Mouse (Mus musculus) frontal cortex, postnatal 25 days (tissue): Measurements from ENCODE around the gene Spo11.

Source experiments
- DNase-seq, 2 experiments: peaks; one replicate each; pipeline ENCODE4 v3.0.0; 2022; ENCODE audit warnings: low spot score in 2 of 2

The Spo11 gene

DNA sequence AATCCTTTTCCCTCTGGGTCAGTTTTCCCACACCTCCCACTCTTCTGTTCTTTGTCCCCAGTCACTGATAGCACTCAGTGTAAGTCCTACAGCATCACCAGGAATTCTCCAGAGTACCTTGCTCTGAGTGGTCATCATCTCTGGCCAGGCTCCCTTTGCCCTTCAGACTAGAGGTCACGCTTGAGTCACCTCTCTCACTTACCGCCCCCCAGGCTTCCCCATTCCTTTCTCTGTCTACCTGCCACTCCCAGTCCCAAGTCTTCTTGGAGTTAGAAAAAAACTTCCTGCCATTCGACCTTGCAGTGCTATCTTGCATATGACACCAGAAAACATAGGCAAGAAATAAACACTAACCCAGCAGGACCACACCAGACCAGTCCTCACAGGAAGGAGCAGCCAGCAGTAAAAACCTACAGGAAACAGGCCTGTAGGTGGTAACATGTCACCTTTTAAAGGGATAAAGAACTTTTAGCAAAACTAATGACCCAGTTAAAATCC is 32.8 kb downstream of the Spo11 start:
- no peak for DNase-seq

DNA sequence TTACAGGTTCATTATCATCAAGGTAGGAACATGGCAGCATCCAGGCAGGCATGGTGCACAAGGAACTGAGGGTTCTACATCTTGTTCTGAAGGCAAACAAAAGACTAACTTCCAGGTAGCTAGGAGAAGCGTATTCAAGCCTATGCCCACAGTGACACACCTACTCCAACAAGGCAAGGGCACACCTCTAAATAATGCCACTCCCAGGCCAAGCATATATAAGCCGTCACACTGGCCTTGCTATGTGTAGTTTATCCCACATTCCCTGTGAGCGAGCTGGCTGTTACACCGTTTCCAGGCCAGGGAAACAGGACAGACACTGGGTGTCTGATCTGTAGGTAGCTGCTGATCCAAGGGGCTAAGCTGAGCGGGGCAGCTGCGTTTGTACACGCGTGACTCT is 33.9 kb downstream of the Spo11 start:
- DNase-seq, result no peak

DNA sequence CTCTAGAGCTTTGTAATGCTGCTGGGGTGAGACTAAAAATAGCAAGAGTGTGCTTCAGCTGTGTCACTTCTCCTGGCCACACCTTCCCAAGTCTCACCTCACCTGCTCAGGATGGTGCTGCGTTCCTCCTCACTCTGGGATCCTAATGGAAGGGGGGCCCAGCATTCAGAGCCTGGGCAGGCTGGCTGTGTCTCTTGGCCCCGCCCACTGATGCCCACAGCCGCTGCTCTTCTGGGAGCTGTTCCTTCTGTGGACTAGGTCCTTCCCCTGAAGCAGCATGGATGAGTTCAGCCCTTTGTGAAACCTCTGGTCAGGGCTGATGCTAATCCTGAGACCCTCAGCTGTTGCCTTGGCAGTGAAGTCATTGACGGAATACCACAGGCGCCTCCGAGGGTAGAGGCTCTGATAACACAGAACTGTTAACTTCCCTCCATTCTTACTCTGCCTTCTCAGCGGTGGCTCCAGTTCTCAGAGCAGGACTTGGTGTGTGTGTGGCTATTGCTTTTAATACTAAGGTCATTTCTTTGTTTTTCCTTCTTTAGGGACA is 37.3 kb downstream of the Spo11 start:
- no peak for DNase-seq

DNA sequence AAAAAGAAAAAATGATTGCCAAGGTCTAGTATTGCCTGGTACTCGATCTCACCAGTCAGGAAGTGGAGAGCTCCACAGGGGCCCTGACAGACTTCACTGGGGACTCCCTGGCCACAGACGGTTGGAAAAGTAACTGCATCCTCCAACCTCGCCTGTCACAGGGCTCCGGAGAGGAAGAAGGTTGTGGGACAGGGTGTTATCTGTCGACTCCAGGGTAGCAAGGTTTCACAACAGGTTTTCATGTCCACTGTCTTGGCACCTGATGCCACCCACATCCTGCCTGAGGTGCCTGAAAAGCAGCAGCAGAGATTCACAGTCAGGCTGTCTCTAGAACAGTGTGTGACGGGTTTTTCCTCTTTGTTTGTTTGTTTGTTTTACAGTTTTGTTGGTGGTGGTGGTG is 40.4 kb downstream of the Spo11 start:
- no peak for DNase-seq

DNA sequence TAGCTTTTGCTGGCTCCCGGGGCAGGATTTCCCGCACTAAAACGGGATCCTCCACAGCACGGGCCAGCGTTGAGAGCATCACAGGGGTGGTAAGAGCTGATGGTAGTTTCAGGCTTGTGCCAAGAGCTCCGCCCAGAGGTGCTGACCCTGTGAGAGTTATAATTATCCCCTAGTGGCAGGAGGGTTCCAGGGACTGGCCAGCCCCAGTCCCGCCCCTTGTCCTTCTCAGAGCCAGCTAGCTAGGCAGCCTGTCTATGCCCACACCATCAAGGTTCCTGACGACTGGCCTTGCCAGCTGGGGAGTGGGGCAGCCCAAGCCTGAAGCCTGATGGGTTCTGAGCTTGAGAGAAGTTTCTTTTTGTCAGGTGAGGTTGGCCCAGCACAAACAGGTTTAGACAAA is 41.1 kb downstream of the Spo11 start:
- no peak for DNase-seq

DNA sequence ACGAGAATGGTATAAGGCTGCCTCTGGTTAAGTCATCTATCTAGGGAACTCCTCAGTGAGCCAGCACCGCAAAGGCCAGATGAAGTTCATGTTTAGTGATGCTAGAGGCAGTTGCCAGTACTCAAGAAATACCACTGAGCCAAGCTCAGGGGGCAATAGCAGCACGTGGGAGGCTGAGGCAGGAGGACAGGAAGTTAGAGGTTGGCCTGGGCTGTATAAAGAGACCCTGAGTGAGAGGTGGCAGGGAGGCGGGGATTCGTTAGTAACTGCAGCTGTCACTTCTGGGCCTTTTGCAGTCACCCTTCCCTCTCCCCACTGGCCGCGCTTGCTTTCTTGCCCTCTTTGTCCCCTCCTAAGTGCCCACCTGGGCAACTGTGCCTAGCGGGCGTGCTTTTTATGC is 41.8 kb downstream of the Spo11 start:
- no peak for DNase-seq

DNA sequence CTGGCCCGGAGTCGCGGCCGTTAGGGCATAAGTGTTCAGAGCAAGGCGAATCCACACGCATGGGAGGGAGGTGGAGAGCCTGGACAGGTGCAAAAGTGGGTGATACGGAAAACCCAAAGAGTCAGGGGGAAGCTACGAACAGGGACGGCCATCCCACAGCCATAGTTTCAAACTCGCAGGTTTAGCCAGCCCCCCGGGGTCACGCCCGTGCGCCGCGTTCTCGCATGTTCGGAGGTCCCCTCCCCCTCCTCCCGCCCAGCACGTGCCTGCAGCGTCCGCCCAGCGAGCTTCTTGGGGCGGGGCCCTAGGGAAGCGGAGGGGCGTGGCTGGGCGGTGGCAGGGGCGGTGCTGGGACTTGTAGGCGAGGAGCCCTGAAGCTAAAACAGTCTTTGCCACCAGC is 42.3 kb downstream of the Spo11 start:
- DNase-seq, result peak; percentile 47 to 55

DNA sequence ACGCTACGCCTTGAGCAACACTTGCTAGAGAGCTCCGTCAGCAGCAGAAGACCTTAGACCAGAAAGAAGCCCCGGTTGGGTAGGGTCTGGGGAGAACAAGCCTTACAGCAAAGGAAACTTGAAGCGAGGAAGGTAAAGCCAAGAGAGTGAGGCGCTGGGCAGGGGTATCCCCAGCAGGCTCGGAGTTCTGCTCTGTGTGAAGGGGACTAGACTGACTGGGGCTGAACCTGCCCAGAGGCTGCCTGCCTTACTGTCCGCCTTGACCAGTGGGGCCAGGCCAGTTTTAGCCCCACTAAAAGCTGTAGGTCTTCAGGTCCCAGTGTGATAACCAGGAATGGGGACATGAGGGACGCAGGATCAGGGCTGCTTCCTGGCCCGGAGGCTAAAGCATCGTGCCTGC is 42.9 kb downstream of the Spo11 start, which contains the start of gene Rbm38:
Gene Rbm38 (plus strand): TSS at position 69 of the 400 bp plus-strand sequence.
- no peak for DNase-seq

DNA sequence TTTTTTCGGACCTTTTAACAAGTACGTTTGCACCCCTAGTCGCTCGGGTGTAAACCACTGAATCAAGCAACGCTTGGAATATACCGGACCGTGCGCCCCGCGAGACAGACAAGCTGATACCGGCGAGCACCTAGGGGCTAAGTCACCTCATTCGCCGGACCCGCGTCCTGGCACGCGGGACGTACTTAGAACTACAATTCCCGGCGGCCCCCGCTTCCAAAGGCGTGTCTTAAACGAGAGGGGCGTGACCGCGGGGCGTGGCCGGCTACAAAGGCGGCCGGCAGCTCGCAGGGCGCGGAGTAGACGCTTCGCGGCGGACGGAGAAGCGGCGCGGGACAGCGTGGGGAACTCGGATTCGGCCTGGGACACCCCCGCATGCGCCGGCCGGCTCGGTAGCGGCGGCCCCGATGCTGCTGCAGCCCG is 44.1 kb downstream of the Spo11 start:
- peak; percentile 85 to 88 for DNase-seq

DNA sequence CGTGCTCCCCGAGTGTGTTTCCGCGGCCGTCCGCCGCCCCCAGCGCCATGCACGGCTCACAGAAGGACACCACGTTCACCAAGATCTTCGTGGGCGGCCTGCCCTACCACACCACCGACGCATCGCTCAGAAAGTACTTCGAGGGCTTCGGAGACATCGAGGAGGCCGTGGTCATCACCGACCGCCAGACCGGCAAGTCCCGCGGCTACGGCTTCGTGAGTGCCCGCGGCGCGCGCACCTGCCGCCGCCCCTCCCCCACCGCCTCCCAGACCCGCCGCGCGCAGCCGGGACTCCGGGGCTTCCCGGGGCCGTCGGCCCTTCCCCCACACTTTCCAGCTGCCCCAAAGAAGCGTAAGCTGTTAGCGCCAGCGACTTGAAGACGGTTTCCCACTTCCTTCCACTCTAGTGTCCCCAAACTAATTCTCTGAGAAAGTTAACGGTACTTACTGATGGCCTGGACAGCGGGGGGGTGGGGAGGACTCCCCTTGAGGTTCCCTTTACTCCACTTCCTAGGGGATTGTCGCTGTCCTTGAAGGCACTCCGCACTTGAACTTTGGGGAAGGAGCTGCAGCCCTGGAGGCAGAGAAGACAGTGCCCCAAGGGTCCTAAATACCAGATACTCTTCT is 44.7 kb downstream of the Spo11 start:
- DNase-seq, result peak in 1 of 2 experiments; percentile 21

DNA sequence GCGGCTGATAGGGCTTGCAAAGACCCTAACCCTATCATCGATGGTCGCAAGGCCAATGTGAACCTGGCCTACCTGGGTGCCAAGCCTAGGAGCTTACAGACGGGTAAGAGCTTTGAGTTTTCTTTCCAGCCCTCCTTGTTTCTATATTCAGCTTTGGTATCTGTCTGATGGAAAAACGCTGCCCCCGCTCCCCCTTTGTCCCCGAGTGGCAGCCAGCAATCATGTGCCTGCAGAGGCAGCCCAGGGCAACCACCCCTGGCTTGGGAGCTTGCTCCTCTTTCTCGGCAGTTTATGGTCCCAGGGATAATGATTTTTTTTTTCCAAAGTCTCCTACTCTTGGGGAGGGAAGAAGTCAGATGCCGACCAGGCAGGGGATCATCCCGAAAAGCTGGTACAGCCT is 45.3 kb downstream of the Spo11 start:
- no peak for DNase-seq

DNA sequence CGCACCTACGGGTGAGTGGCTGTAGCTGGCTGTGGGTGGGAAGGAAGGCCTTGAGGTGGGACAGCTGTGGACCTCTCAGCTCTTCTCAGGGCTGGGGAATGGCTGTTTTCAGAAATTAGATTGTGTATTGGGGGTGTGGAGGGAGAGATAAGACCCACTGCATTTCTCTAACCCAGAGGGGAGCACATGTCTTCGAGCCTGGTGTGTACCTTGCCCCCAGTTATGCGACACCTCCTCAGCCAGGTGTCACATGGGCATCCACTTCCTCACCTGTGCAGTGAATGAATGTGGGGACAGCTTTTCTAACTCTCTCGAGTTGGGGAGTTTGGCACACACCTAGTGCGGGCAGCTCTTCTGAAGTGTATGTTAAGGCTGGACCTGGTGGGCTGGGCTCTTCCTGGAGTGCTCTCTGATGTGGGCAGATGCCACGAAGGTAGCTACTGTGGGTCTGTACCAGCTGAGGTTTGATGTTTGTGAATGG is 45.9 kb downstream of the Spo11 start:
- no peak for DNase-seq

DNA sequence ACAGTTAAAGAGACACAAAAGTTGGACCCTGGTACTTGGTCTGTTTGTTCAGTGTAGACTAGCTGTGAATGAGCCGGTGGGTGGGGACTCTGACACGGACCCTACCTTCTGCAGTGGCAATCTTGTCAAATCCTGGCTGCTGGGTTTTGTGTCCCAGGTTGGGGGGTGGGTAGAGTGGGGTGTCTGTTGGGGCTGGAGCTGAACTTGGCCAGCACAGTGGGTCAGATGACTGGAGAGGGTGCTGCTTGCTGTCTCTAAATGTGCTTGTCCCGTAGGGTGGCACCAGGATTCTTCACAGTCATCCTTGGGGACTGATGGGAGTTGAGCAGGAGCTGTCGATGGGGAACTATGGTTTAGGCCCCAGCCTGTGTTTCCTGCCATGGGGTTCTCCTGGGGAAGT is 46.5 kb downstream of the Spo11 start:
- DNase-seq, result no peak

DNA sequence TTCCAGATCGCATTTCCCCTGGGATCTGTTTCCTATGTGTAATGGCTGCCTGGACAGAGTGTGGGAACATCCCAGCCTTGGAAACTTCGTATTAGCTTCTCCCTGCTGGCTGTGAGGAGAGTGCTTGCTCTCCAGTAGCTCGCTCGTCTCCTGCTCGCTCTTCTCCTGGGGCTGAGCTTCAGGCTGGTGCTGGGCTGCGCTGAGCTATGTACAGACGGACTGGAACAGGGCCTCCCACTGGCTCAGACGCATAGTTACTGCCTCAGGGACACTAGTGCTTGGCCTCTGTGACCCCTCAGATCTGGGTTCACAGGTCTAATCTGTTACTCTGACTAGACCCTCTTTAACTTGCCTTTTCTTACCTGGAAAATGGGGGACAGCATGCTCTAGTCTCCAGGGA is 46.9 kb downstream of the Spo11 start:
- no peak for DNase-seq

DNA sequence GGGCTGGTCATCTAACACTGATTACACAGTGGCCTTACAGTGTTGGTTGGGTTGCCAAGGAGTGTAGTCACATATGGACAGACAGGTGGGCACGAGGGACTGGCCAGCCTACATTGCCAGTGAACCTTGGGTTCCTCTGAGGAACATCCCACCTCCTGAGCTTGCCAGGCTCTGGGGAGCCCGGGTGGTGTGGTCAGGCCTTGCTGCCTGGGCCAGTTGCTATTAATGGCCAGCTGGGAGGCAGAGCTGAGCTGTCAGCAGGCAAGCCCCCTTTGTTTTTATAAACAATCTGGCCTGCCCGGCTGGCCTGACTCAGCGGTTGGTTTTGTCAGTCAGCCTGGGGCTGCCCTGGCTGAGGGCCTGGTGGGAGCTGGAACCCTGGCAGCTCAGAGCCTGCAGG is 47.4 kb downstream of the Spo11 start:
- no peak for DNase-seq

DNA sequence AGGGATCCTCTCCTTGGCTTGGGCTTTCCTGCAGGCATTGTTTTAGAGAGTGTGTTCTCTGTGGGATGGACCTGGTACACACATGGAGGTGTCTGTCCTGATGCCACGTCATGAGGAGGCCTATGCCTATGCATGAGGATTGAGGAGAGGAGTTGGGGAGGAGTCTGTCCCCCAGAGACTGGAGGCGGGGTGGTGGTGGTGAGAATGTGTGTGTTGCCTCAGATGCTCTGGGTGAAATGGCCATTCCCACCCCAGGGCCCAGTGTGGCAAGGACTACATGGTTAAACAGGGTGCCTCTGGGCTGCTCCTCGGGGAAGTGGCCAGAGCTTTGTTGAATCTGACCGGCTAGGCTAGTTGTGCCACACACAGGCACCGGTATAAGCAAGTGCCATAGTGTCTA is 48.8 kb downstream of the Spo11 start:
- no peak for DNase-seq

DNA sequence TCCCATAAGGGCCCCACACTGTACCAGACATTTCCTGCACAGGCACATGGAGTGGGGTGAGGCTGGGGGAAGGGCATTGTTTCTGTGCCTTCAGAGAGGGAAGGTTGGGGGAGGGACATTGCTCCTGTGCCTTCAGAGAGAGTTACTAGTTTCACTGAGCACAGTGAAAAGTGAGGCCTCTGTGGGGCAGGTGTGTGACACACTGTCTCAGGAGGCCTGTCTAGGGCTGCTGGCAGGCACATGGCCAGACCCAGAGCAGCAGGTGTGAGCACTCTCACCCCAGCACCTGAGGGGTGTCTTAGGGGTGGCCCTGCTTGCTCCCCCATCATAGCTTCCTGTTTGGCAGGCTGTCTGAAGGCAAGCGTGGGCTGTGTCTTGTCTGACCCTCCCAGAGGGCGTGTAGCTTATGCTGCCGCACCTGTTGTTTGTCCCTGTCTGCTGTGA is 49.2 kb downstream of the Spo11 start:
- no peak for DNase-seq

DNA sequence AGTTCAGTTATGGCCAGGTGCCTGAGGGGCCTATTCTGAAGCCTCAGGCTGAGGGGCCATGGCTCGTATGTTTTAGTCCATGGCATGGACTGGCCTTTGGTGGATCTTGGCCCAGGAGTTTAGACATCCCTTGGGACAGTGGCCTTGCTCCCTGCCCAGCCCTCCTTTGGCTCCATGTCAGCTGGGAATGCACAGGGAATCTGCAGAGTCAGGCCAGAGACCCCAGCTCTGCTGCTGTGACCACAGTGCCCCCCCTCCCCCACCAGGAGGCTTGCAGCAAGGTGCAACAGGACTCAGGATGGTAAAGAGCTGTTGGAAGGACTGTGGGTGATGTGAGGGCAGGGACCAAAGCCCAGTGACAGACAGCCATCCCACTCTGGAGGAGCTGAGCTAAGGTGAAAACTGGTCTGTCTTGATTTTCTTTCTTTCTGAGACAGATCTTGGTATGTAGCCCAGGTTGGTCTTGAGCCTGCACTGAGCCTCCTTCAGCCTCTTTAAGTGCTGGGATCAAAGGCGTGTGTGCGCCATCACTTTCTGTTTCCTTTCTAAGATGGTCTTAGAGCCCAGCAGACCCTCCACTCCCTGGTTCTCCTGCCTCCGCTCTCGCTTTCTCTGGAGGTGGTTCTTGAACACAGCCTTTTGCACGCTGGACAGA is 49.8 kb downstream of the Spo11 start:
- no peak for DNase-seq

DNA sequence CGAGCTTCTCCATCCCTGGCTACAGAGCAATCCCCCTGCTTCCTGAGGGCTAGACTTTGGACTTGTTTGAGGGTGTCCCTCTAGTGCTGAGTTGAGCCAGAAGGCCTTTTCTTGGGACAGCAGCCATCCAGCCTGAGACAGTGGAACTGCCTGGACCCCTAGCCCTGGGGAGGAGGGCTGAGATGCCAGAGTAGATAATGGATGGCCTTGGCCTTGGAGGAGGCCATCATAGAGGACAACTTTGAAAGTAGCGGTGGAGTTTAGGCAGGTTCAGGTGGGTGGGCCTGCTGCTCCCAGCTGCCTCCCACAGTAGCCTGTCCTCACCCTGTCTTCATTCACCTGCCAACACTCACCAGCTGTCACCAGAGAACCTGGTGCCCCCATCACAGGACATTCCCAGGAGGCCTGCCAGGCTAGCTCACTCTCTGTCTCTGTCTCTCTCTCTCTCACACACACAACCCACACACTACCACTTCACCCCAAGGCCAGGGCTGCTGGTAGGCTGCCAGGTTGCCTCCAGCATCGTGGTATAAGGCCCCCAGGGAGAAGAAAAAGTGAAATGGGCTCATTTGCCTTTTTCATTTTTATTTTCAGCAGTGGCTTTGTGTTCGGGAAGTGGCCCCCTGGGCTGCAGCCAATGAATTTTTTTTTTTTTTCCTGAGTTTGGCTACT is 50.5 kb downstream of the Spo11 start:
- DNase-seq, result no peak

DNA sequence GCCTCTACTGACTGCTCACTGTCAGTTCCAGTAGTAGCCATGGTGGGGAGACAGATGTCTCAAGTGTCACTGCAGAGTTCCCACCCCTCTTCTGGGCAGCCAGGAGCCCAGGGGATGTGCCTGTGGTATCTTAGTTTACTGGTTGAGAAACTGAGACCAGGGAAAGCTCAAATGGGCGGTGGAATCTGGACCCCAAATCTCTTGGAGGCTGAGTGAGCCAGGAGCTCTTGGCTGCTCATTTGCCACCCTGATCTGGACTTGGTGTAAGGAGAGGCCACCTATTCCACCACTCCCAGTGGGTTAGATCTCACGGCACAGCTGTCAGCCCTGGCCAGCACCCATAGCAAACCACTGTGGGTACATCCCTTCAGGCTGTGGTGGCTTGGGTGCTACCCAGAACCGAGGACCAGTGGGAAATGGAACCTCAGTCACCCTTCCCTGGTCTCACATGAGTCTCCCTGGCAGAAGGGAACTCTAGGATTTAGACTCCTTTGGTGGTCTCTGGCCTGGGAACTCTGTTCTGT is 51.1 kb downstream of the Spo11 start:
- no peak for DNase-seq

DNA sequence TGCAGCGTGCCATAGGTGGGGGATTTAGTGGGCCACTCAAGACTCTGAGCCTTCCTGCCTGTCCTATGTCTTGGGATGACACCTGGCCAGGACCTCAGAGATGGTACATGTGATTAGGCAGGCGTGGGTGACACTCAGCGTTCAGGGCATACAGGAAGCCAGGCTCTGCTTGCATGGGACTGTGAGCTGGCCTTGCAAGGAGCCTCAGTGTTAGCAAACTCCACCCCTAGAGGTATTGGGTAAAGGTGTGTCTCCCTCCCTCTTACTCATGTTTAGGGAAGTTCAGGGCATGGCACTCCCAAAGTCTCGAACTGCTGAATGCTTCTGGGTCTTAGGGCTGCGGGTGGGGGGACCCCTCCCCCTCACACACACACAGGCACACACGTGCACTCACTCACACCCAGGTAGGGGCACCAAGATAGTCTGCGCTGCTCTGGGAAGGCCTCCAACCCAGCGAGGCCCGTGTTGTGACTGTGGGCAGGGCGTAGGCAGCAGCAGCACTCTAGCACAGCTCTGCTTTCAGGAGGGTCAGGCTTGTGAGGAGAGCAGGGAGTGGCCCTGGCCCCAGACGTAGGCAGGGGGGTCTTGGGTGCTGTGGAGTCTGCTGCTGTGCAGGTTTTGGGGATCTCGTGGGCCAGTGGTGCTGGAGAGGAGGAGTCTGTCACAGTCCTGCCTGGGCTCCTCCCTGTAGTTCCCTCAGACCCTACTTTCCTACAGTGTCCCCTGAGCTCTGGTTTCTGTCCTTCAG is 53.3 kb downstream of the Spo11 start:
- no peak for DNase-seq

DNA sequence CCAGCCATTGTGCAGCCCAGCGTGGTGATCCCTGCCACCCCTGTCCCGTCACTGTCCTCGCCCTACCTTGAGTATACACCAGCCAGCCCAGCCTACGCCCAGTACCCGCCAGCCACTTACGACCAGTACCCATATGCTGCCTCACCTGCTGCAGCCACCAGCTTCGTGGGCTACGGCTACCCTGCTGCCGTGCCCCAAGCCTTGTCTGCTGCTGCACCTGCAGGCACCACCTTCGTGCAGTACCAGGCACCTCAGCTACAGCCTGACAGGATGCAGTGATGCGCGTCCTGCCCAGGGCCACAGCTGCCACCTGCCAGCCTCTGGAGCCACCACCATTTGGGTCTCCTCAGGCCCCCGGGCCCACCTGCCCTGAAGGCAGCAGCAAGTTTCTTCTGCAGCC is 56.0 kb downstream of the Spo11 start:
- no peak for DNase-seq
